Mouse (Mus musculus): Measurements from ENCODE around the gene Ccdc188. TPM values are rescaled to one million over a fixed set of nuclear protein-coding genes. Genes with fewer than 3 reads are reported as not detected.

Ccdc188 gene
- not detected in 2 replicates for polyA plus RNA-seq (2014; fragmentation: Nextera tagmentation; extraction: Ambion mirVana)

DNA sequence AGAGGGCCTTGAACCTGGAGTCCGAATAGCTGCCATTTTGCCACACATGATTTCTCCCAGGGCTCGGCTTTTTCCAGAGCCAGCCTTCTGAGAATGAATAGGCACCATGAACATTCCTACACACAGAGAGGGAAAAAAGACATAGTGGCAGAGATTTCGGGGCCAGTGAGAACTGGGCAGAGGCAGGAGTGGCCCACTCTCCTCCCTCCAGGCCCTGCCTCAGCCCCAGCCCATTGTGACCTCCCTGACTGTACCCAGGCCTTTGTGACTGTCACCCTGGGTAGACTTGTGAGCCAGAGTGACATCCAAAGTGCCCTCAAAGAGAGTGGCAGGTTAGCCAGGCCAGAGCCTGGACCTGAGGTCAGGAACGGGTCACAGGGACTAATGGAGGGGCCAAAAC lies at the start of gene Ccdc188:
Gene Ccdc188 (plus strand): TSS at position 301 of the 400 bp plus-strand sequence.
- ATAC-seq (replicated peaks; ENCODE audit: insufficient number of reproducible peaks, low FRiP score, low TSS enrichment) = no peak
- Histone ChIP-seq H3K36me3 (ENCODE audit: control insufficient read depth, insufficient read depth, low read length) (peaks cover 6% of the 10 kb centered on the region), H3K4me3 (ENCODE audit: low read depth, low read length) (no peak within 1 kb of the TSS), H3K27me3 (ENCODE audit: control insufficient read depth, insufficient read depth, low read length) (no peaks in the 10 kb centered on the region), H3K4me2 (no peak within 1 kb of the TSS), H3K9ac (ENCODE audit: low read depth, low read length) (no peak within 1 kb of the TSS), H3K27ac (ENCODE audit: low read depth, low read length) (no peak within 1 kb of the TSS), H3K4me1 (ENCODE audit: control insufficient read depth, insufficient read depth, low read length) (peaks cover 19% of the 10 kb centered on the region), H3K9me3 (replicated peaks; ENCODE audit: control insufficient read depth, low read length) (no peaks in the 10 kb centered on the region)
- WGBS (ENCODE audit: insufficient replicate concordance) = 81% methylated on average over 4 of the region's 4 CpGs

GRCm38 (mm10) chr16:18169156-18169555 lies 48.5 kb upstream of the Ccdc188 start:
- WGBS (ENCODE audit: insufficient replicate concordance) = 55% methylated on average over 5 of the region's 5 CpGs
- H3K27ac ChIP-seq (ENCODE audit: low read depth, low read length) = no peak overlapping the region
- no peaks in the 10 kb centered on the region for H3K36me3 ChIP-seq (ENCODE audit: control insufficient read depth, insufficient read depth, low read length)
- ATAC-seq (replicated peaks; ENCODE audit: insufficient number of reproducible peaks, low FRiP score, low TSS enrichment) = no peak
- H3K4me3 ChIP-seq (ENCODE audit: low read depth, low read length) = no peak overlapping the region
- no peaks in the 10 kb centered on the region for H3K9me3 ChIP-seq (replicated peaks; ENCODE audit: control insufficient read depth, low read length)
- H3K4me1 ChIP-seq (ENCODE audit: control insufficient read depth, insufficient read depth, low read length) = no peaks in the 10 kb centered on the region
- H3K27me3 ChIP-seq (ENCODE audit: control insufficient read depth, insufficient read depth, low read length) = peaks cover 2% of the 10 kb centered on the region; the same call in 1 of the 2 replicates
- no peak overlapping the region for H3K4me2 ChIP-seq
- H3K9ac ChIP-seq (ENCODE audit: low read depth, low read length) = no peak overlapping the region

DNA sequence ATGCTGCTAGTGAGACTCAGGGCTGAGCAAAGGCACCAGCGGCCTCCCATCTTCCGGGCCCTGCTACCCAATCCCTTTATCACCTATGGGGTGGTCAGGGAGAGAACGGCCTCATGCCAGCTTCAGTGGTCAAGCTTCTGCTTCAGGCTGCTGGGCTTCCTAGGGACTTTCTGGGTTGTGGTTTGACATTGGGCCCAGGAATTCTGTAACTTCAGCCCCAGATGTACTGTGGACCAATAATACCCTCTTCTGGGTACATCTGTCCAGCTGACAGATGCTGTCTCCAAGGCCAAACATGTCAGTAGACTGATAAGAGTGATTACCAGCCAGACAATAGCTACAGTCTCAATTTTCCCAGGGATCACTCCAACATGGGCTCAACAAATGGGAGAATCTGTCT lies 47.9 kb upstream of the Ccdc188 start:
- Histone ChIP-seq H3K9ac (ENCODE audit: low read depth, low read length) (no peak overlapping the region), H3K27ac (ENCODE audit: low read depth, low read length) (no peak overlapping the region), H3K27me3 (ENCODE audit: control insufficient read depth, insufficient read depth, low read length) (peaks cover 2% of the 10 kb centered on the region; the same call in 1 of the 2 replicates), H3K36me3 (ENCODE audit: control insufficient read depth, insufficient read depth, low read length) (no peaks in the 10 kb centered on the region), H3K9me3 (replicated peaks; ENCODE audit: control insufficient read depth, low read length) (no peaks in the 10 kb centered on the region), H3K4me2 (no peak overlapping the region), H3K4me1 (ENCODE audit: control insufficient read depth, insufficient read depth, low read length) (no peaks in the 10 kb centered on the region), H3K4me3 (ENCODE audit: low read depth, low read length) (no peak overlapping the region)
- no peak for ATAC-seq (replicated peaks; ENCODE audit: insufficient number of reproducible peaks, low FRiP score, low TSS enrichment)
- WGBS (ENCODE audit: insufficient replicate concordance) = 74% methylated on average over 3 of the region's 3 CpGs

DNA sequence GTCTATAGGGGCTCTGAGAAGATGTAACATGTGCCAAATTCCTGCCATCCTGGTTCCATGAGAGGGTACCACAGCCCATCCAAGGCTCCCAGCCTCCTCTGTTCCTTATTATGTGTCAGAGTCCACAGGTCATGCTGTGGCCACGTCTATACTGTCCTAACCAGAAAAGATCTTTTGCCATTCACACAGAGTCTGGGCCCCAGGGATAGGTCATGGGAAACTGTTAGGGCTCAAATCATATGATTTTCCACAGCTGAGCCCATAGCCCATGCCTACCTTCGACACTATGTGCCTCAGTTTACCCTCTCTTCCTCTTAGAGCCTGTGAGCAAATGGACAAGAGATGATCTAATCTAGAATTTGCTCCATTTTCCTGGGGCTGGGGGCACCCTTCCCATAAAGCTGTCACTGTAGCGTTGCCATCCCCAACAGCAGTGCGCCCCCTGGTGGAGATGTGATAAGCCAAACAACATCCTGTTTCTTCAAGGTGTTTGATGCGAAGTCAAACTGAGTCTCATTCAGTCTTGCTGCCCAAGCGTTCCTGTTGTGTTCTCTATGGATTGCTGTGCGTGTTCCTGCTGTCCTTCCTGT lies 45.3 kb upstream of the Ccdc188 start:
- Histone ChIP-seq H3K27ac (ENCODE audit: low read depth, low read length) (no peak overlapping the region), H3K4me1 (ENCODE audit: control insufficient read depth, insufficient read depth, low read length) (no peaks in the 10 kb centered on the region), H3K4me2 (no peak overlapping the region), H3K9ac (ENCODE audit: low read depth, low read length) (no peak overlapping the region), H3K9me3 (replicated peaks; ENCODE audit: control insufficient read depth, low read length) (no peaks in the 10 kb centered on the region), H3K27me3 (ENCODE audit: control insufficient read depth, insufficient read depth, low read length) (peaks cover 2% of the 10 kb centered on the region; the same call in 1 of the 2 replicates), H3K36me3 (ENCODE audit: control insufficient read depth, insufficient read depth, low read length) (no peaks in the 10 kb centered on the region), H3K4me3 (ENCODE audit: low read depth, low read length) (no peak overlapping the region)
- no peak for ATAC-seq (replicated peaks; ENCODE audit: insufficient number of reproducible peaks, low FRiP score, low TSS enrichment)
- 11% methylated on average over 7 of the region's 7 CpGs for WGBS (ENCODE audit: insufficient replicate concordance)

DNA sequence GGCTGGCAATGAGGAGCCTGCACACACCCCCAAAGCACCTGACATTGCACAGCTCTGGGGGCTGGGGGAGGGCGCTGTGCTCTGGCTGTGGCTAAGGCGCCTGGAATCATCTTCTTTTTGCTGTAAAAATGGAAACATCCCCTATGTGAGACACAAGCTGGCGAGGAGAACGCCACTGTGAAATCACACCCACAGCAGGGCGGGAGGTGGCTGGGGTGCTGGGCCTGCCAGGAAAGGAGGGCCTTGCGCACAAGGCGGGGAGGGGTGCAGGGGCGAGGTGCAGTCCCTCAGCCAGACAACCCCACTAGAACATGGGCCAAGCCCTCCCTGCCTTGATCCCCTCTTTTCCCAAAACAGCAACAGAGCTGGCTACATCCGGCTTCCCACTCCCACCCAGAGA lies 44.4 kb upstream of the Ccdc188 start:
- no peak overlapping the region for H3K4me3 ChIP-seq (ENCODE audit: low read depth, low read length)
- peaks cover 3% of the 10 kb centered on the region for H3K27me3 ChIP-seq (ENCODE audit: control insufficient read depth, insufficient read depth, low read length)
- no peak for ATAC-seq (replicated peaks; ENCODE audit: insufficient number of reproducible peaks, low FRiP score, low TSS enrichment)
- 68% methylated on average over 9 of the region's 9 CpGs for WGBS (ENCODE audit: insufficient replicate concordance)
- no peaks in the 10 kb centered on the region for H3K9me3 ChIP-seq (replicated peaks; ENCODE audit: control insufficient read depth, low read length)
- no peak overlapping the region for H3K27ac ChIP-seq (ENCODE audit: low read depth, low read length)
- no peaks in the 10 kb centered on the region for H3K36me3 ChIP-seq (ENCODE audit: control insufficient read depth, insufficient read depth, low read length)
- no peaks in the 10 kb centered on the region for H3K4me1 ChIP-seq (ENCODE audit: control insufficient read depth, insufficient read depth, low read length)
- no peak overlapping the region for H3K4me2 ChIP-seq
- H3K9ac ChIP-seq (ENCODE audit: low read depth, low read length) = no peak overlapping the region

GRCm38 (mm10) chr16:18173788-18174187 lies 43.9 kb upstream of the Ccdc188 start:
- no peak overlapping the region for H3K9ac ChIP-seq (ENCODE audit: low read depth, low read length)
- WGBS (ENCODE audit: insufficient replicate concordance) = 60% methylated on average over 11 of the region's 11 CpGs
- H3K4me1 ChIP-seq (ENCODE audit: control insufficient read depth, insufficient read depth, low read length) = no peaks in the 10 kb centered on the region
- H3K27ac ChIP-seq (ENCODE audit: low read depth, low read length) = no peak overlapping the region
- H3K4me3 ChIP-seq (ENCODE audit: low read depth, low read length) = no peak overlapping the region
- no peak for ATAC-seq (replicated peaks; ENCODE audit: insufficient number of reproducible peaks, low FRiP score, low TSS enrichment)
- no peak overlapping the region for H3K4me2 ChIP-seq
- peaks cover 8% of the 10 kb centered on the region for H3K27me3 ChIP-seq (ENCODE audit: control insufficient read depth, insufficient read depth, low read length)
- no peaks in the 10 kb centered on the region for H3K36me3 ChIP-seq (ENCODE audit: control insufficient read depth, insufficient read depth, low read length)
- no peaks in the 10 kb centered on the region for H3K9me3 ChIP-seq (replicated peaks; ENCODE audit: control insufficient read depth, low read length)

DNA sequence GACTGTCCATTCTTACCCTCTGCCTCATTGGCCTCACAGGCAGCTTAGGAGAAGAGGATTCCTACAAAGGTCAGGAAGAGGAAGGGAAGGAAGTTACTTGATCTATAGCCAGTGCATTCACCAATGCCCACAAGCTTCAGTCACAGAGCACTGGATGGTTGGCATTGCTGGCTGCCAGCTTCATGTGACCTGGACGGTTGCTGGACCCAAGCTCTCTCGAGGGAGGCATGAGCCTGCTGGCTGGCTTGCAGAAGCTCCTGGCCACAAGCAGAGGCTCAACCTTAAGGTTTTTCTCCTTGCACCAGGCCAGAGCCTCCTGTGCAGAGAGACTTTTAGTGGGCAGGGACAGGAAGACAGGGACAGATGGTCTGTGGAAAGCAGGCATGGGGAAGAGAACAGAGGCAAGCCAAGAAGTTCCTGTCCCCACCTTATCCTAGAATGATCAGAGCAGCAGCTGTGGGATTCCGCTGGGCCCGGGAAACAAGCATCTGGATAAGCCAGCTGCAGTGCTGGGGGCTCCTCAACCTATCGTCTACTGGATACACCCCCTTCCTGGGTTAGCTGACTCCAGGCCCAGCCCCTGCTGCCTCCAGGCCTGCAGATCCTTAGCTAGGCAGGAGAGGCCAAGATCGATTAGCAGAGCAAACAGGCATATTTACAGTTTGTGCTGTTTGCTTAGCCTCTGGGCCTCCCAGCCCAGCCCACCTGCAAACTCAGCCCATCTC lies 41.7 kb upstream of the Ccdc188 start:
- H3K4me3 ChIP-seq (ENCODE audit: low read depth, low read length) = no peak overlapping the region
- H3K36me3 ChIP-seq (ENCODE audit: control insufficient read depth, insufficient read depth, low read length) = no peaks in the 10 kb centered on the region
- H3K27ac ChIP-seq (ENCODE audit: low read depth, low read length) = no peak overlapping the region
- no peak overlapping the region for H3K4me2 ChIP-seq
- no peak overlapping the region for H3K9ac ChIP-seq (ENCODE audit: low read depth, low read length)
- no peaks in the 10 kb centered on the region for H3K4me1 ChIP-seq (ENCODE audit: control insufficient read depth, insufficient read depth, low read length)
- peaks cover 6% of the 10 kb centered on the region for H3K27me3 ChIP-seq (ENCODE audit: control insufficient read depth, insufficient read depth, low read length)
- no peaks in the 10 kb centered on the region for H3K9me3 ChIP-seq (replicated peaks; ENCODE audit: control insufficient read depth, low read length)
- WGBS (ENCODE audit: insufficient replicate concordance) = 34% methylated on average over 6 of the region's 6 CpGs
- ATAC-seq (replicated peaks; ENCODE audit: insufficient number of reproducible peaks, low FRiP score, low TSS enrichment) = no peak

DNA sequence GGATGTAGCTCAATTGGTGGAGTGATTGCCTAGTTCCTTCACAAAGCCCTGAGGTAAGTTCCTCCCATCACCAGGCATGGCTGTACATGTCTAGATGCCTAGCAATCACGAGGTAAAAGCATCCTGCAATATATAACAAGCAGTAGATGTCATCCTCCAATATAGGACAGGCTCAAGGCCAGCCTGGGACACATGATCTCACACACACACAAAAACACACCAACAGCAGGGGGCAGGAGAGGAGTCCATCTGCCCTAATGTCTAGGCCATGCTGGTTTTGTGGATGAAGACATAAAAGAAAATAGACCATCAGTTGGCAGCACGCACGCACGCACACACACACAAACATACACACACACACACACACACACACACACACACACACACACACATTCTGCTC lies 40.9 kb upstream of the Ccdc188 start:
- Histone ChIP-seq H3K9ac (ENCODE audit: low read depth, low read length) (no peak overlapping the region), H3K27me3 (ENCODE audit: control insufficient read depth, insufficient read depth, low read length) (peaks cover 9% of the 10 kb centered on the region), H3K4me1 (ENCODE audit: control insufficient read depth, insufficient read depth, low read length) (peaks cover 3% of the 10 kb centered on the region; the same call in 1 of the 2 replicates), H3K4me2 (no peak overlapping the region), H3K9me3 (replicated peaks; ENCODE audit: control insufficient read depth, low read length) (no peaks in the 10 kb centered on the region), H3K36me3 (ENCODE audit: control insufficient read depth, insufficient read depth, low read length) (no peaks in the 10 kb centered on the region), H3K27ac (ENCODE audit: low read depth, low read length) (no peak overlapping the region), H3K4me3 (ENCODE audit: low read depth, low read length) (no peak overlapping the region)
- no peak for ATAC-seq (replicated peaks; ENCODE audit: insufficient number of reproducible peaks, low FRiP score, low TSS enrichment)
- WGBS (ENCODE audit: insufficient replicate concordance) = 83% methylated on average over 4 of the region's 4 CpGs

DNA sequence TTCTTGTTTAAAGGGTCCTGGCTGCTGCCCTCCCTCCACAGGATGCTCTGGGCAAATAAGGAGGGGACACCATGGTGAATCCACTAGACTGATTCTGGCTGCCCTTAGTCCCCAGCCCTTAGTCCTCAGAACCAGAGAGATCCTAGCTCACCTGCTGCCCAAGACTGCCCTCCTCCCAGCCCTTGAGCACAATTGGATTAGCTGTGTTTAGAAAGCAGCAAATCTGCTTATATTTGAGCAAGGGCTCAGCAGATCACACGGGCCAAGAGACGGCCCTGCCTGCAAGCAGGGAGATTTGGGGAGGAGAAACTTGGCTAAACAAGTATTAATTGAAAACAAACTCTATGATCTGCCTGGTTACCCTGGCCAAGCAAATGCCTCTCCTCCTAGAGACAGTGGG lies 38.1 kb upstream of the Ccdc188 start:
- no peak overlapping the region for H3K9ac ChIP-seq (ENCODE audit: low read depth, low read length)
- no peaks in the 10 kb centered on the region for H3K9me3 ChIP-seq (replicated peaks; ENCODE audit: control insufficient read depth, low read length)
- peaks cover 9% of the 10 kb centered on the region; the same call in 1 of the 2 replicates for H3K4me1 ChIP-seq (ENCODE audit: control insufficient read depth, insufficient read depth, low read length)
- no peak overlapping the region for H3K4me3 ChIP-seq (ENCODE audit: low read depth, low read length)
- H3K36me3 ChIP-seq (ENCODE audit: control insufficient read depth, insufficient read depth, low read length) = no peaks in the 10 kb centered on the region
- ATAC-seq (replicated peaks; ENCODE audit: insufficient number of reproducible peaks, low FRiP score, low TSS enrichment) = no peak
- no peak overlapping the region for H3K4me2 ChIP-seq
- no peak overlapping the region for H3K27ac ChIP-seq (ENCODE audit: low read depth, low read length)
- WGBS (ENCODE audit: insufficient replicate concordance) = 58% methylated on average over 2 of the region's 2 CpGs
- H3K27me3 ChIP-seq (ENCODE audit: control insufficient read depth, insufficient read depth, low read length) = peaks cover 9% of the 10 kb centered on the region

Measured in heart, embryonic 11.5 days (tissue).